Mouse (Mus musculus): ENCODE results near the gene Zcchc2.

The Zcchc2 gene

DNA sequence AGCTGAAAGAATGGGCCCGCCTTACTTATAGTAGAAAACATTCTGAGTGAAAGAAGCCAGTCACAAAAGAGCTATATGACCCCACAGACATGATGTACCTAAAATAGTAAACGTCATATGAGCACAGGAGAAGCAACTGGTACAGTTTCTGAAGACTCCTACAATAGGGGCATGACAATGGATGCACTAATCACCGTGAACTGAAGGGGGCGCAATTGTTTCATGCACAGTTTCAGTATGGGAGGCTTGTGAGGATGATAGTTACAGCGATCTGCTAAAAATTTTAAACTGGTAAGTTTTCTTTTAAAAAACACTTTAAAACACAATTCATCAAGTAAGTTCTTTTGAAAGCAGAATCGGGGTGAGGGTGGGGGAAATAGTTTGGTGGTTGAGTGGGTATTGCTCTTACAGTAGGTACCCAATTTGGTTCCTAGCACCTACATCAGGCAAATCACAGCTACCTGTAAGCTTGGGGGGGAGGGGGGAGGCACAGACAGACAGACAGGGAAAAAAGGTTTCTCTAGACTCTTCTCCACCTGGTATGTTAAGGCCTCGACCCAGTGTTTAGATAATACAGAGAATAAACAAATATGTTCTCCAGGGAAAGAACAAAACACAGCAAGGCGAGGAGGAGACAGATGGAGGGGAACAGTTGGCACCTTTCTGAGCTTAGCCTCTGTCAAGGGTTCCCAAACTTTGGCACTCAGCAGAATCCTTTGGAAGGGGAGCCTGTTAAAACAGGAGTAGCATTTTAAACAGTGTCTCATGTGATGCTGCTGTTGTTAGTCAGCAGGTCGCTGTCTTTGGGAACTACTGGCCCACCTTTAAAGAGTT lies 81.2 kb downstream of the Zcchc2 start:
- DNase-seq (ENCODE audit: inconsistent age in 2 of 2, low spot score in 1 of 2): peak; percentile 62 to 92

DNA sequence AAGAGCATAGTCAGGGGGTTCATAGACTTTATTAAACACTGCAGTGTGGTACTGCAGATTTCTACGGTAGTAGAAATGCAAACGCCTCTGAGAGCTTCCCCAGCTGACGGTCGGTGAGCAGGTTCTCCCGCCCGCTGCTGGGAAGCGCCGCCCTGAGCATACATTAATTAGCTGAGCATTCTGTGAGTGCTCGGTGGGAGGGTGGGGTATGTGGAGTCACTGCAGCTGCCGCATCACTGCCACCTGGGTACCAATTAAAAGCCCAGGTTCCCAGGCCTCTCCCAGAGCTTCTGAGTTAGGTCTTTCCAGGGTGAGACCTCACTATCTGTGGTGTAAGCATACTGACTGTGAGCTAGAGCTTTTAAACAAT lies 81.8 kb downstream of the Zcchc2 start:
- DNase-seq (ENCODE audit: inconsistent age in 2 of 2, low spot score in 1 of 2): no peak

DNA sequence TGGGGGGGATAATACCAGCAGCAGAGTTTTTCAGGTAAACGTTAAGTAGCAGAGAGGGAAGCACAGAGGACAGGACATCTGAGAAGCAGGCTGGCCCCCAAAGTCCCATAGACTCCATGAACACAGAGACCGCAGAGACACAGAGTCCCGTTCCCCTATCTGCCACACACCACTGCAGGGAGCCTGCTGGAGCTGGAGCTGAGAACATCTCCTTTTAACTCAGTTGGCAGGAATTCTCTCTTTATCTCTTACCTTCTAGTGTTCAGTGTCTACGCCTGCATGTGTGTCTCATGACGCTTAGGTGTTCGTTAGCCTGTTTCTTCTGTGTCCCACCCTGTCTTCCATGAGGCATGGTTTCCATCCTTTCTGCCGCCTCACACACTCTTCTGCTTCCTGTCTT lies 83.0 kb downstream of the Zcchc2 start:
- DNase-seq (ENCODE audit: inconsistent age in 2 of 2, low spot score in 1 of 2): no peak

DNA sequence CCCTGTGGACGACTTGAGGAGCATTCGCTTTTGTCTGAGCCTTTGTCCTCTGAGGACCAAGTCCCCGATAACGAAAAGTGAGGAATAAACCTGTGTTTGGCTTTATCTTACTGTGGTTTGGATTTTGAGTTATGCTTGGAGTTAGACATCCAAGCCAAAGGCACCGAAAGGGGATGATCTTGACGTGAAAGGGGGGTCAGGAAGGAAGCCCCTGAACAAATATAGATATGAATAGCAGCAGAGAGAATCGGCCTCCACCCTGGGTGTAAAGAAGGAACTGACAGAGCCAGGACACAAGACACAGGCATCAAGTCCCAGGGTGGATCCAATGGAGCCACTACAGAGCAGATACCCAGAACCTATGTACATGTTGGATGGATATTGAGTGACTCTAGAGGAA lies 83.9 kb downstream of the Zcchc2 start:
- DNase-seq (ENCODE audit: inconsistent age in 2 of 2, low spot score in 1 of 2): peak in 1 of 2 experiments; percentile 17

DNA sequence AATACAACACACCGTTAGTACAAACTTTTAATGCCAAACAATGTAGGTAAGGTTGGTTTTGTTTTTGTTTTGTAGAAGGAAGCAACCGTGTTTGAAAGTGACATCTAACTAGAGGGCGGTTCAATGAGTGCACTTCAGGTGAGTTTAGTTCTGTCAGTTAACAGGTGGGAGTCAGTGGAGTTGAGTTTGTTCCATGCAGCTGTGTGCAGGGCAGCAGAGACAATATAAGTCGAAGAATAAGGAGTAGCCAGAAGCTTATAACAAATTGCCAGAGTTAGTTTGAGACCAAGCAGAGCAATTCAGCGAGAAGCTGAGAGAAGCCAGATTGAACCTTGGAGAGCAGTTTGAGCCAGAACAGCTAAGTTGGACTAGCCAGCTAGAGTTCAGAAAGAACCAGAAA lies 84.5 kb downstream of the Zcchc2 start:
- DNase-seq (ENCODE audit: inconsistent age in 2 of 2, low spot score in 1 of 2): no peak

DNA sequence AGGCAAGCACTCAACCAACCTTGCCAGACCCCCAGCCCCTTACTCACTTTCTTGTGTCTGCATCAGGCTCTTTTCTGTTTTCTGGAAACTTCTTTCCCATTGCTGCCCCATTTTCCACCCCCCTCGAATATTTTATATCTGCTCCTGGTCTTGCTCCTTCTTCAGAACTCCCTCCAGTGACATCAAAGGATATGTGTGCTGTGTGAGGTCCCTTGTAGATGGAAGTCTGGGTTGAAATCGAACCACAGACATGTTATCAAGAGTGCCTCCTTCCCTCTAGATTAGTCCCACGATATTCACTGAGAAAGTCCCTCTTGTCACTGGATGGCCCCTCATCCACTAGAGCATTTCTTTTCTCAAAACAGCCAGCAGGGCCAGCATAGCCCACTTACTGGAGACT lies 86.4 kb downstream of the Zcchc2 start:
- no peak for DNase-seq (ENCODE audit: inconsistent age in 2 of 2, low spot score in 1 of 2)

DNA sequence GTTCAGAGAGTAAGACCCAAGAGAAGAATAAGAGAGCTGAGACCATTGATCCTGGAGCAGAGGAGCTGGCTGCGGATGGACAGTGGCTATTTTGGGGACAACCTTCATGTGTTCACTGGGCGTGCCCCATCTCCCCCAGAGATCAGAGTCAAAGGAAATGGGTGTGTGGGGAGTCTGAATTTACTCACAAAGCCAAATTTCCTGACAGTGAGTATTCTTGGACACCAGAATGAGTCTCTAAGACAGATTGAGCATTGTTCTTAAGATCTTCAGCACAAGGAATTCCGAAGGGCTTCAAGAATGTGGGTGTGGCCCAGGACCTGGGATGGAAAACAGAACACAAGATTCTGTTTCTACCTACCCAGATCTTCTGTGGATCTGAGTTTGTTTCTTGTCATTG lies 87.0 kb downstream of the Zcchc2 start:
- DNase-seq (ENCODE audit: inconsistent age in 2 of 2, low spot score in 1 of 2): peak; percentile 31 to 41
